In genomic region chr12:109074777-109075285, GRCm38 (mm10) we compare ENCODE assay signal across 18 mouse cellular contexts. TPM values are rescaled to one million over a fixed set of nuclear protein-coding genes. Genes with fewer than 3 reads are reported as not detected.
"Had no signal": no experiment of that assay in that cellular context is flagged by ENCODE, and none has a peak within 500 bp of the region (broad histone marks: within the 10 kb centered on the region; RNA-seq: fewer than 3 reads in every experiment).

No protein-coding gene starts in this region.

- H3K27ac ChIP-seq: kidney, postnatal 0 days; layer of hippocampus, adult 2 months; liver, embryonic 14.5 days; lung, embryonic 15.5 days; midbrain, embryonic 15.5 days; neural tube, embryonic 12.5 days; neural tube, embryonic 15.5 days; stomach, postnatal 0 days had no signal

- H3K4me1 ChIP-seq: lung, embryonic 15.5 days; midbrain, embryonic 15.5 days; neural tube, embryonic 12.5 days; neural tube, embryonic 15.5 days had no signal

- H3K36me3 ChIP-seq: lung, embryonic 15.5 days; midbrain, embryonic 15.5 days; neural tube, embryonic 12.5 days; neural tube, embryonic 15.5 days had no signal

- H3K9me3 ChIP-seq: lung, embryonic 15.5 days; midbrain, embryonic 15.5 days; neural tube, embryonic 12.5 days; neural tube, embryonic 15.5 days had no signal

- H3K27me3 ChIP-seq: lung, embryonic 15.5 days; neural tube, embryonic 12.5 days had no signal

- DNase-seq: kidney, adult 2 months; kidney, postnatal 25 days; layer of hippocampus, adult 9-11 months; lung, adult 18-20 months; lung, postnatal 10 days; lung, postnatal 4 days; right cerebral cortex, adult 18-20 months; right cerebral cortex, postnatal 14 days; right cerebral cortex, postnatal 4 days had no signal

- H3K4me3 ChIP-seq: layer of hippocampus, adult 2 months; lung, embryonic 15.5 days; midbrain, embryonic 15.5 days; neural tube, embryonic 12.5 days; neural tube, embryonic 15.5 days had no signal

RNA-seq across cellular contexts. Expression of gene Begain, which starts 6.8 kb away (rescaled TPM):
- total RNA-seq: megakaryocyte-erythroid progenitor cell, adult 5-6 weeks had no signal
